Mouse (Mus musculus) NIH3T3 (cell line): Measurements from ENCODE around the gene Cox6a1.

Experiments used
- DNase-seq: peaks from one replicate; pipeline ENCODE4 v3.0.0-alpha.2; 2012; ENCODE audit warnings: low read depth

The Cox6a1 gene

GRCm38 (mm10) chr5:115300792-115301614 is 47.8 kb downstream of the Cox6a1 start, which contains the start of gene Dynll1:
Gene Dynll1 (minus strand): TSS chr5:115300999.
- DNase-seq = peak; percentile 100

- peak; percentile 91 for DNase-seq
Observed at GRCm38 (mm10) chr5:115300035-115300744, 48.6 kb downstream of the Cox6a1 start.

- DNase-seq = no peak
Observed at GRCm38 (mm10) chr5:115296347-115296746, 52.4 kb downstream of the Cox6a1 start.
